Mouse (Mus musculus): ENCODE data around the gene Uck1.

The Uck1 gene

GRCm38 (mm10) chr2:32258887-32259533 is 949 bp downstream of the Uck1 start:
- no peak for DNase-seq

DNA sequence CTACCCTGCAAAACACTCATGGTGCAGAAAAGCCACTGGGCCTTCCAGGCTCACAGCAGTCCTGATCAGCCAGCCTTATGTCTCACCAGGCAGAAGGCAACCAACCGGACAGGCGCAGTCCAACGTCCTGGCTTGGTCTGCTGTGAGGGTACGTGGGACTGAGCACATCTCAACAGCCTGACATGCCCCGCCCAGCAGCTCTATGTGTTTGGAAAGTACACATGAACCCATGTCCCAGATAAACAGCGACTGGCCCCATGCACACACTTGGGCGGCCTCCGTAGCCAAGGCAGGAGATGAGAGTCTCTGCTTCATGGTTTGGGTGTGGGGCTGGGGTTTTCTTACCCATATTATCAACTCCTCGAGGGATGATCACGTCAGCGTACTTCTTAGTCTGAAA is 3.7 kb downstream of the Uck1 start:
- no peak for DNase-seq

GRCm38 (mm10) chr2:32254563-32254962 is 5.4 kb downstream of the Uck1 start:
- DNase-seq = no peak

GRCm38 (mm10) chr2:32253352-32253751 is 6.6 kb downstream of the Uck1 start:
- DNase-seq = no peak

GRCm38 (mm10) chr2:32252658-32253057 is 7.3 kb downstream of the Uck1 start:
- no peak for DNase-seq

DNA sequence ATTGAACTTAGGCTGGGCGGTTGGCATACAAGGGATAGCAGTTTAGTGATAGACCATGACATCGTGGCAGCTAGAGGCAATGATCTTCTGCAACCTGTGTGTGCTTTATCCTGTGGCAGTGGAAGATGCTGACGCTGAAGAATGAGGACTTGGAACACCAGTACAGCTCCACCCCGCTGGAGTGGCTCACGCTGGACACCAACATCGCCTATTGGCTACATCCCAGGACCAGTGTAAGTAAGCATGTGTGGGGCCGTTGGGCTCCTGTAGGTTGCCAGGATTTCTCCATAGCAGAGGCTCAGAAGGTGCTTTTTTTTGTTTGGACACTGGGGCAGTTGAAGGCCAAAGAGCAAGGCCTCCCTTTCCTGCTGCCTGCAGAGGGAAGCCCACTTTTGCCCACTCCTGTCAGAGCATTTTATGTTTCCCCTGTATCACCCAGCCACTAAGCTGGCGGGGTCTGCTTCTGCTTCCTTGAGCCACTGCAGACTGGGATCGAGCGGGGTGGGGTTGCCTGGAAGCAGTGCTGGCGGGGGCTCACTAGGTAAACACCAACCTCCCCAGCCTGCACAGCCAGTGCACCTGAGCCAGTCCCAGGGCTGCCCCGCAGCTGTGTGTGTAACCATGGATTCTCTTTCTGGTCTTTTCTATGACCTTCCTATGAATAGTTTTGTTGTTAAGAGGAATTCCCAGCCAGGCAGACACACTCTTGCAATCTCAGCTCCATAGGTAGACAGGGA is 8.0 kb downstream of the Uck1 start:
- no peak for DNase-seq

DNA sequence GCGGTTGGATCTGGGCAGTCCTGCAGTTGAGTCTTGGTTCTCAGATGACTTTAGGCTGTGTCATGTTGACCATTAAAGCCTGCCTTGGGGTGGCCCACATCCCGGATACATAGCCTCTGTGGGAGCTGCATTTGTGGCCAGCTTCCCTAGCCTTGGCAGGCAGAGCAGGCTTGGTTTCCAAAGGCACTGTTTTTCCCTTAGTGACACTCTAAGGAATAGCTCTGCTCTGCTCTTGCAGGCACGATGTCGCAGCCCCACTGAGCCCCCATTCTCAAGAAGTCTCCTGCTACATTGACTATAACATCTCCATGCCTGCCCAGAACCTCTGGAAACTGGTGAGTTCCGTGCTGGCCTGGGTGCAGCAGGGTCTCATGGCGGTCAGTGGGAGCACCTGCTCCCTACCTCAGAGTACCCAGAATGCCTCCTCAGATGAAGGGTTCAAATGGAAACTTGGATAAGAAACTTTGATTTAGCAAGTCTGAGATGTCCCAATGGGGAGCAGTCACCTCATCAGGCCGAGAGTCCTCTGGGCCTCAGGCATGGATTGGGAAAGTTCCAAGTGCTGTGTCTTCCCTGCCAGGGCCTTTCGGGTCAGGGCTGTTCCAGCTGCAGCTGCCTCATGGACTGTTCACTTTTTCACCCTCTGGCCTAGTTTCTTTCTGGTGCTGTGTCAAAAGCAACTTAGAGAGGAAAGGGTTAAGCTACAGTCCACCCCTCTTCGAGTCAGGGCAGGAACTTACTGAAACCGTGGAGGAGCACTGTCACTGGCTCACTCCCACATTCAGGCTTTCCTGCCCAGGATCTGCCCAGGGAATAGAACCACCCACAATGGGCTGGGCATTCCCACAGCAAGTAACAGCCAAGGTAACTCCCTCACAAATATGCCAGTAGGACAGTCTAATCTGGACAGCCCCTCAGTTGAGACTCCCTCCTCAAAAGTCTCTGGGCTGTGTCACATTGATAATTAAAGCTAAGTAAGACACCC is 11.3 kb downstream of the Uck1 start:
- no peak for DNase-seq

DNA sequence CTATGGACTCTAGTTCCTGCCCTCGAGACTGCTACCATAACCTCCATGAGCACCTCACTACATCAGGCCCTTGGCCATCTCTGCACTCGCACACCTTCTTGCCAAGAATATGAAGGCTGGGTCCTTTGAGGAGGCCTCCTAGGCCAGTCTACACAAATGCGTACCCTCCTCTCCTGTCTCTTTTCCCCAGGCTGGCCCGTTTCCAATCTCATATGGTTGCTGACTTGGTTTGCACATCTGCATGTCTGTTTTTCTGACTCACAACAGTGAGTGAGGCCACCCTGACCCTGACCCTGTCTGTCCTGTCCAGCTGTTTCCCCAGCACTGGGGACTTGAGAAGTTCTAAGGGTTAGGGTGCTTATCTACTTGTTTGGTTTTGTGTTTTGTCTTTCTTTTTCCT is 13.2 kb downstream of the Uck1 start:
- no peak for DNase-seq

- no peak for DNase-seq
Observed at GRCm38 (mm10) chr2:32242986-32243385, 17.0 kb downstream of the Uck1 start.

DNA sequence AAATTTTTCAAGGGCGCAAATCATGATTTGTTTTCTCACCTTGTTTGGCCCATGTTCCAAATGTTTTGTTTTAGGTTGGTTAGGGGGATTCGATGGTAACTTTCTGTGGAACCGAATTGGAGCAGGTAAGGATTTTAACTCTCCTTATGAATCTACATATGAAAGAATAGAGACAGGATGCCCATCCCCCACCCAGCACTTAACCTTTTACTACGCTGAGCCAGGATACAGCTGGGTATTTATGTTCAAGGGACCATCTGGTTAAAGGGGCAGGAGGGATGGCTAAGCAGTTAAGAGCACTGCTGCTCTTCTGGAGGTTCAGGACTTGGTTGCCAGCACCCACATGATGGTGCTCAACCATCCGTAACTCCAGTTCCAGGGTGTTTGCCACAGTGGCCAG is 19.4 kb downstream of the Uck1 start:
- DNase-seq = no peak

GRCm38 (mm10) chr2:32238708-32239435 is 21.1 kb downstream of the Uck1 start:
- DNase-seq = no peak

- no peak for DNase-seq
Observed at GRCm38 (mm10) chr2:32237571-32237970, 22.4 kb downstream of the Uck1 start.

DNA sequence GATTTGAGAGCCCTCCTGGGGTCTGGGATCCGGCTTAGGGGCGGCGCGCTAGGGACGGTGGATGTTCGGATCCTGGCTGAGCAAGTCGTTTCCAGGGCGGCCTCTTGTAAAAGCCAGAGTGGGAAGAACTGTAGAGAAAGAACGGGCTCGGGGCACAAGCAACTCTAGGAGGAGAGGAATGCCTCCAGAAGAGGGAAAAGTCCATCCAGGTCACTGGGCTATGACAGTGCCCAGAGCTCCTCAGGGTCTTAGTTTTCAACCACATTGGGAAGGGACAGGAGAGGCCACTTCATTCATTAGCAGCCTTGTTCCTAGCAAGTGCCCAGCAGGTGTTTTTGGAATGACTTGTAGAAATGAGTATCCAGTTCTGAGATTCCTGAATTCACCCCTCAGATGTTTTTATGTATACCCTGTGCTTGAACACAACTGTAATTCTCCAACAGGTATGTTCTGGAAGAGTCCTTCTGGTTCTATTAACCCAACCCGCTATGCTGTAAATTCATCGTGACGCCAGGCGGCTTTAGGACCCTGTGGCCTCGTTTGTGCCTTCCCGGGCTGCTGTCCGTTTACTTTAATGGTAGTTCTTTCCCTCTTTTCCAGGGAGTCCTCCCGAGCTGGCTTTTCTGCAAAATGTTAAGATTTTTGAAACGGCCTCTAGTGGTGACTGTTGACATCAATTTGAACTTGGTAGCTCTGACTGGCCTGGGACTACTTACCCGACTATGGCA is 23.0 kb downstream of the Uck1 start:
- peak; percentile 57 for DNase-seq

- DNase-seq = peak; percentile 95
Observed at GRCm38 (mm10) chr2:32235886-32236759, 23.8 kb downstream of the Uck1 start, which contains the start of gene Pomt1. TSS of gene Pomt1 (plus strand) at chr2:32236590.

- no peak for DNase-seq
Observed at GRCm38 (mm10) chr2:32235433-32235832, 24.5 kb downstream of the Uck1 start.

- no peak for DNase-seq
Observed at GRCm38 (mm10) chr2:32222057-32222456, 37.9 kb downstream of the Uck1 start.

- no peak for DNase-seq
Observed at GRCm38 (mm10) chr2:32221577-32221976, 38.4 kb downstream of the Uck1 start.

DNA sequence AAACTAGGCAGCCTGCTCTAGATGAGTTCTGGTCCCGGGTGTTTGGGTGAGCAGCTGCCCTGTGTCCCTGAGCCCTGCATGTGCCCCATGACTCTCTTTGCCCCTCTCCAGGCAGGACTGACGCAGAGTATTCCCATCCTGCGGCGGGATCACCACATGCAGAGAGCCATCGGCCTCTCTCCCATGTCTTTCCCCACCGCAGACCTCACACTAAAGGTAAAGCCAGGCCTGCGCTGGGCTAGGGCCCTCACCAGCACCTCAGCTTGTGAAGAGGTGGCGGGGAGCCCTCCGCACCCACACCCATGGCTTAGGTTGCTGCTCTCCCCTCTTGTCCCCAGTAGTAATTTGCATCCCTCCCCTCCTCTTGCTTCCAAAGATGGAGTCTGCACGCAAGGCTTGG is 39.0 kb downstream of the Uck1 start:
- no peak for DNase-seq

GRCm38 (mm10) chr2:32220021-32220420 is 39.9 kb downstream of the Uck1 start:
- no peak for DNase-seq

DNA sequence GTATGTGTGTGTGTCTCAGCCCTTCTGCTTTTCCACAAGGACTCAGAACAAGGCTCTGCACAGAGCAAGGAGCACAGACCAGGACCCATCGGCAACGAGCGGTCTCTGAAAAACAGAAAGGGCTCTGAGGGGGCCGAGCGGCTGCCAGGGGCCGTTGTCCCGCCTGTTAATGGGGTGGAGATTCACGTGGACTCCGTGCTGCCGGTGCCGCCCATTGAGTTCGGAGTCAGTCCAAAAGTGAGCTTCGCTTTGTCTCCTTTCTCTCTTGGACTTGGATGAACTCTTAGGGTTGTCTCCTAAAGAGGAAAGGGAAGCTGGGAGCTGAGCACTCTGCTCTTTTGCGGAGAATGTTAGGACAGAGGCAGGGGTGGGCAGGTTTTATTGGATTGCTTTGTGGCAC is 40.5 kb downstream of the Uck1 start:
- DNase-seq = no peak
